In genomic region chr6:72831276-72831675, GRCm38 (mm10) we compare ENCODE assay signal across 9 mouse cellular contexts. TPM values are rescaled to one million over a fixed set of nuclear protein-coding genes. Genes with fewer than 3 reads are reported as not detected.
DNase-seq lines count a peak whose midpoint lies in the region; ATAC-seq and TF ChIP-seq lines count a peak whose summit lies in the region.
"Had no signal": no experiment of that assay in that cellular context is flagged by ENCODE, and none has a peak within 500 bp of the region (broad histone marks: within the 10 kb centered on the region; RNA-seq: fewer than 3 reads in every experiment).

No protein-coding gene starts in this region.

- no peaks in the 10 kb centered on the region for H3K36me3 ChIP-seq in hindbrain, embryonic 10.5 days
- no peaks in the 10 kb centered on the region for H3K36me3 ChIP-seq in hindbrain, embryonic 12.5 days
- no peaks in the 10 kb centered on the region for H3K36me3 ChIP-seq in midbrain, embryonic 13.5 days
- no peaks in the 10 kb centered on the region; the same call in 1 of the 2 replicates for H3K36me3 ChIP-seq in testis, adult 2 months (ENCODE audit: control insufficient read depth, insufficient read depth, low read length)

- no peak overlapping the region for H3K27ac ChIP-seq in hindbrain, embryonic 10.5 days
- no peak overlapping the region for H3K27ac ChIP-seq in hindbrain, embryonic 12.5 days
- no peak overlapping the region for H3K27ac ChIP-seq in midbrain, embryonic 13.5 days
- no peak overlapping the region for H3K27ac ChIP-seq in testis, adult 2 months (ENCODE audit: control insufficient read depth, insufficient read depth, low read depth, low read length)

- H3K4me2 ChIP-seq in hindbrain, embryonic 12.5 days (replicated peaks), result no peak overlapping the region
- H3K4me2 ChIP-seq in midbrain, embryonic 13.5 days (replicated peaks), result no peak overlapping the region

- H3K9ac ChIP-seq in hindbrain, embryonic 12.5 days, result no peak overlapping the region
- H3K9ac ChIP-seq in midbrain, embryonic 13.5 days (replicated peaks), result no peak overlapping the region

- 30% methylated on average over 3 of the region's 3 CpGs for WGBS in hindbrain, embryonic 10.5 days
- 29% methylated on average over 3 of the region's 3 CpGs for WGBS in hindbrain, embryonic 12.5 days
- 31% methylated on average over 3 of the region's 3 CpGs for WGBS in midbrain, embryonic 13.5 days

- intact Hi-C loops in left cerebral cortex, postnatal 10 days (cut with DNase I), result loop anchor here (5.0 kb wide), 1 partner anchor 194 kb away; no protein-coding TSS in a partner anchor

- ATAC-seq in hindbrain, embryonic 12.5 days (ENCODE audit: low FRiP score), result no peak
- ATAC-seq in inflammation-experienced regulatory T-cells, adult 6 months, result peak; percentile 63
- 0 out of 2 replicates have a peak, but pooled peaks have one; percentile 24 for ATAC-seq in midbrain, embryonic 13.5 days

- peak; percentile 76 for DNase-seq in hindbrain, embryonic 10.5 days (ENCODE audit: low spot score)
- DNase-seq in c-Kit-positive CD71-positive TER-119-negative erythroid progenitor cells, embryonic 14.5 days (ENCODE audit: low read depth), result peak; percentile 24
- DNase-seq in frontal cortex, postnatal 10 days (ENCODE audit: low spot score in 2 of 2), result peak; percentile 28 to 52
- DNase-seq in left cerebral cortex, postnatal 10 days (ENCODE audit: extremely low spot score in 1 of 2, low spot score in 2 of 2), result peak; percentile 36 to 62

- TF ChIP-seq CTCF in testis, adult 2 months (IDR thresholded peaks at IDR 0.05; ENCODE audit: control insufficient read depth, insufficient read depth, insufficient replicate concordance, low read depth, low read length), result peak; percentile 18; the same call in 1 of the 2 replicates

- peaks cover 7% of the 10 kb centered on the region for H3K27me3 ChIP-seq in hindbrain, embryonic 10.5 days (ENCODE audit: insufficient read depth, poor library complexity, severe bottlenecking)
- H3K27me3 ChIP-seq in hindbrain, embryonic 12.5 days, result peaks cover 2% of the 10 kb centered on the region; the same call in 1 of the 2 replicates
- peaks cover 7% of the 10 kb centered on the region; the same call in 1 of the 2 replicates for H3K27me3 ChIP-seq in midbrain, embryonic 13.5 days
- H3K27me3 ChIP-seq in testis, adult 2 months (ENCODE audit: control insufficient read depth, insufficient read depth, low read length), result no peaks in the 10 kb centered on the region

- no peak overlapping the region for H3K4me3 ChIP-seq in hindbrain, embryonic 10.5 days
- H3K4me3 ChIP-seq in hindbrain, embryonic 12.5 days, result no peak overlapping the region
- no peak overlapping the region for H3K4me3 ChIP-seq in midbrain, embryonic 13.5 days (replicated peaks)
- no peak overlapping the region for H3K4me3 ChIP-seq in testis, adult 2 months (ENCODE audit: control insufficient read depth, low read depth, low read length)
- H3K4me3 ChIP-seq: megakaryocyte, embryonic 14.5 days had no signal

- no peak for TF ChIP-seq POLR2A in testis, adult 2 months (IDR thresholded peaks at IDR 0.05; ENCODE audit: control insufficient read depth, low read depth, low read length)

- H3K4me1 ChIP-seq in hindbrain, embryonic 10.5 days (replicated peaks), result peaks cover 3% of the 10 kb centered on the region
- no peaks in the 10 kb centered on the region for H3K4me1 ChIP-seq in hindbrain, embryonic 12.5 days
- H3K4me1 ChIP-seq in midbrain, embryonic 13.5 days (replicated peaks), result no peaks in the 10 kb centered on the region
- H3K4me1 ChIP-seq in testis, adult 2 months (ENCODE audit: control insufficient read depth, insufficient read depth, low read length), result no peaks in the 10 kb centered on the region

- no peaks in the 10 kb centered on the region for H3K9me3 ChIP-seq in hindbrain, embryonic 10.5 days
- H3K9me3 ChIP-seq in hindbrain, embryonic 12.5 days (replicated peaks), result no peaks in the 10 kb centered on the region
- no peaks in the 10 kb centered on the region for H3K9me3 ChIP-seq in midbrain, embryonic 13.5 days

RNA-seq across cellular contexts. Expression of gene Tcf7l1, which starts 42.2 kb away (rescaled TPM):
- polyA plus RNA-seq in hindbrain, embryonic 10.5 days (2016; fragmentation: Nextera tagmentation; extraction: Ambion mirVana), result 23.7 and 25.1 TPM in 2 replicates
- 24.2 and 24.7 TPM in 2 replicates for polyA plus RNA-seq in hindbrain, embryonic 12.5 days (2016; fragmentation: Nextera tagmentation; extraction: Ambion mirVana)
- polyA plus RNA-seq in inflammation-experienced regulatory T-cells, adult 6 months (2017; shearing (Covaris generic)), result 1 to 10 TPM in 1 of 3 experiments, under 1 TPM in 2; 0.24 to 1.2 (median 0.78) TPM
- total RNA-seq in left cerebral cortex, postnatal 10 days (2021), result 1 to 10 TPM; 3.4 to 3.6 TPM
- polyA plus RNA-seq in midbrain, embryonic 13.5 days (2015; fragmentation: Nextera tagmentation; extraction: Ambion mirVana), result 7.9 and 9.7 TPM in 2 replicates
- 3.0 and 3.5 TPM in 2 replicates for polyA plus RNA-seq in testis, adult 2 months (2012; rRNA removed)

Comparison
In these comparisons a context has a peak if more than half of its experiments do, and no peak if none do; other contexts are left out.
1. DNase-seq: peak in every context shown above with its lines; median percentile 76 in hindbrain, embryonic 10.5 days; 49 in left cerebral cortex, postnatal 10 days; 40 in frontal cortex, postnatal 10 days; 24 in c-Kit-positive CD71-positive TER-119-negative erythroid progenitor cells, embryonic 14.5 days.